Mouse (Mus musculus) limb, embryonic 14.5 days (tissue): Measurements from ENCODE around the gene Ptrh2. TPM values are rescaled to one million over a fixed set of nuclear protein-coding genes. Genes with fewer than 3 reads are reported as not detected.

ENCODE experiments used
- ATAC-seq: fragments of 200-750 bp; cut with Nextera tagmentation; 2 replicates; pipeline ENCODE4 v1.8.0; 2017; ENCODE audit warnings: low read depth, moderate number of reproducible peaks, moderate TSS enrichment; ENCODE audit not compliant: low FRiP score
- DNase-seq: peaks from one replicate; pipeline ENCODE4 v3.0.0-alpha.2; 2015; ENCODE audit warnings: low spot score
- H3K27ac ChIP-seq: fragments of 300-500 bp; sonication (generic); replicated peaks from 2 replicates; pipeline ENCODE4 v1.5.1; 2014; ENCODE audit warnings: low read depth, mild to moderate bottlenecking, low read length, moderate library complexity, mixed read lengths
- H3K27me3 ChIP-seq: fragments of 300-500 bp; sonication (generic); 2 replicates; pipeline ENCODE4 v1.6.1; 2014; ENCODE audit warnings: low read length, mixed read lengths; ENCODE audit not compliant: control insufficient read depth, insufficient read depth
- H3K36me3 ChIP-seq: fragments of 300-500 bp; sonication (generic); 2 replicates; pipeline ENCODE4 v1.6.1; 2014; ENCODE audit warnings: mild to moderate bottlenecking, low read length, moderate library complexity, mixed read lengths; ENCODE audit not compliant: control insufficient read depth, insufficient read depth
- H3K4me1 ChIP-seq: fragments of 300-500 bp; sonication (generic); 2 replicates; pipeline ENCODE4 v1.6.1; 2014; ENCODE audit warnings: antibody characterized with exemption, low read length, mixed read lengths; ENCODE audit not compliant: control insufficient read depth, insufficient read depth
- H3K4me2 ChIP-seq: fragments of 300-500 bp; sonication (generic); replicated peaks from 2 replicates; pipeline ENCODE4 v1.6.1; 2014; ENCODE audit warnings: low read depth, mild to moderate bottlenecking, low read length, moderate library complexity; ENCODE audit not compliant: severe bottlenecking
- H3K4me3 ChIP-seq: fragments of 300-500 bp; sonication (generic); replicated peaks from 2 replicates; pipeline ENCODE4 v1.5.1; 2014; ENCODE audit warnings: low read length
- H3K9ac ChIP-seq: fragments of 300-500 bp; sonication (generic); 2 replicates; pipeline ENCODE4 v1.6.1; 2014; ENCODE audit warnings: mild to moderate bottlenecking, low read depth, low read length, moderate library complexity; ENCODE audit not compliant: severe bottlenecking
- H3K9me3 ChIP-seq: fragments of 300-500 bp; sonication (generic); 2 replicates; pipeline ENCODE4 v1.6.1; 2016; ENCODE audit warnings: low read length; ENCODE audit not compliant: control insufficient read depth
- POLR2A ChIP-seq: fragments of 200-500 bp; IDR thresholded peaks from 2 replicates; pipeline ENCODE4 v1.8.0; 2012; ENCODE audit warnings: inconsistent platforms, mild to moderate bottlenecking, moderate library complexity, borderline replicate concordance; ENCODE audit not compliant: insufficient read depth, insufficient read length; ENCODE audit errors: extremely low read depth
- WGBS: fragments of 180-500 bp; shearing (Covaris S2); extraction: QIAGEN DNeasy Blood & Tissue Kit; methylation state at CpG from one replicate; pipeline ENCODE4 v1.1.7; 2014; 5-methylcytosine and 5-hydroxymethylcytosine counted together
- polyA plus RNA-seq, 2 experiments: library from polyadenylated mRNA; depleted of rRNA in 1 of 2; stranded (reverse) in 1 of 2; unstranded in 1 of 2; fragments of >200 nt; fragmentation: Nextera tagmentation in 1 of 2; extraction: Ambion mirVana in 1 of 2; gene quantifications; 2 replicates each; pipeline versions ENCODE4 v1.2.1 to v1.2.3; 2012 to 2014

The Ptrh2 gene
- polyA plus RNA-seq, 2 experiments, result 19.1 to 31.3 TPM

GRCm38 (mm10) chr11:86668169-86668568, 15.6 kb upstream of the Ptrh2 start:
- no peaks in the 10 kb centered on the region for H3K27me3 ChIP-seq
- H3K4me2 ChIP-seq, result no peak overlapping the region
- no peak overlapping the region for H3K9ac ChIP-seq
- no peak overlapping the region for H3K4me3 ChIP-seq
- no peak for ATAC-seq
- no peak overlapping the region for H3K27ac ChIP-seq
- H3K9me3 ChIP-seq, result no peaks in the 10 kb centered on the region
- 92% methylated on average over 3 of the region's 3 CpGs for WGBS
- no peaks in the 10 kb centered on the region for H3K4me1 ChIP-seq
- no peak for DNase-seq
- TF ChIP-seq POLR2A, result no peak
- peaks cover 22% of the 10 kb centered on the region for H3K36me3 ChIP-seq

- Histone ChIP-seq H3K9me3 (no peaks in the 10 kb centered on the region), H3K4me1 (no peaks in the 10 kb centered on the region), H3K27me3 (no peaks in the 10 kb centered on the region), H3K9ac (no peak overlapping the region), H3K4me3 (no peak overlapping the region), H3K27ac (no peak overlapping the region), H3K36me3 (0 out of 2 replicates have a peak, but pooled peaks cover under 1% of the 10 kb centered on the region), H3K4me2 (no peak overlapping the region)
- 76% methylated on average over 3 of the region's 3 CpGs for WGBS
- DNase-seq (no peak), ATAC-seq (no peak)
- no peak for TF ChIP-seq POLR2A
Measured at GRCm38 (mm10) chr11:86671041-86671675, 12.6 kb upstream of the Ptrh2 start.

- H3K4me2 ChIP-seq, result no peak overlapping the region
- no peak for ATAC-seq
- H3K4me1 ChIP-seq, result no peaks in the 10 kb centered on the region
- 0 out of 2 replicates have a peak, but pooled peaks cover 3% of the 10 kb centered on the region for H3K36me3 ChIP-seq
- H3K9ac ChIP-seq, result no peak overlapping the region
- 85% methylated on average over 3 of the region's 3 CpGs for WGBS
- H3K27me3 ChIP-seq, result no peaks in the 10 kb centered on the region
- no peak overlapping the region for H3K4me3 ChIP-seq
- TF ChIP-seq POLR2A, result no peak
- H3K9me3 ChIP-seq, result no peaks in the 10 kb centered on the region
- no peak for DNase-seq
- H3K27ac ChIP-seq, result no peak overlapping the region
Measured at GRCm38 (mm10) chr11:86672772-86673171, 11.0 kb upstream of the Ptrh2 start.

- no peaks in the 10 kb centered on the region for H3K9me3 ChIP-seq
- no peak for TF ChIP-seq POLR2A
- H3K4me3 ChIP-seq, result no peak overlapping the region
- WGBS, result 87% methylated on average over 4 of the region's 4 CpGs
- no peaks in the 10 kb centered on the region for H3K27me3 ChIP-seq
- DNase-seq, result no peak
- H3K4me1 ChIP-seq, result no peaks in the 10 kb centered on the region
- 0 out of 2 replicates have a peak, but pooled peaks cover 3% of the 10 kb centered on the region for H3K36me3 ChIP-seq
- no peak for ATAC-seq
- H3K4me2 ChIP-seq, result no peak overlapping the region
- no peak overlapping the region for H3K27ac ChIP-seq
- no peak overlapping the region for H3K9ac ChIP-seq
Measured at GRCm38 (mm10) chr11:86675520-86675919, 8.3 kb upstream of the Ptrh2 start.

- H3K4me2 ChIP-seq, result no peak overlapping the region
- no peak overlapping the region for H3K27ac ChIP-seq
- 0 out of 2 replicates have a peak, but pooled peaks cover 3% of the 10 kb centered on the region for H3K36me3 ChIP-seq
- peaks cover 5% of the 10 kb centered on the region for H3K4me1 ChIP-seq
- no peak overlapping the region for H3K9ac ChIP-seq
- TF ChIP-seq POLR2A, result no peak
- H3K27me3 ChIP-seq, result no peaks in the 10 kb centered on the region
- no peaks in the 10 kb centered on the region for H3K9me3 ChIP-seq
- no peak overlapping the region for H3K4me3 ChIP-seq
- ATAC-seq (no peak), DNase-seq (no peak)
- WGBS, result 88% methylated on average over 5 of the region's 5 CpGs
Measured at GRCm38 (mm10) chr11:86678957-86679356, 4.8 kb upstream of the Ptrh2 start.
